Mouse (Mus musculus) forebrain, embryonic 16.5 days (tissue): ENCODE data around the gene Yy1. TPM values are rescaled to one million over a fixed set of nuclear protein-coding genes. Genes with fewer than 3 reads are reported as not detected.
A peak's percentile ranks its signal among the peaks of the same experiment; 100 is the strongest.

Experiments
- ATAC-seq: fragments of 200-750 bp; cut with Nextera tagmentation; 2 replicates; pipeline ENCODE4 v1.8.0; 2017; ENCODE audit warnings: mild to moderate bottlenecking, moderate library complexity
- H3K27ac ChIP-seq: fragments of 300-500 bp; sonication (generic); 2 replicates; pipeline ENCODE4 v1.5.1; 2014; ENCODE audit warnings: low read length, control low read depth
- H3K27me3 ChIP-seq: fragments of 300-500 bp; sonication (generic); replicated peaks from 2 replicates; pipeline ENCODE4 v1.6.1; 2014; ENCODE audit warnings: low read length; ENCODE audit not compliant: control insufficient read depth, insufficient read depth
- H3K36me3 ChIP-seq: fragments of 300-500 bp; sonication (generic); 2 replicates; pipeline ENCODE4 v1.6.1; 2014; ENCODE audit not compliant: control insufficient read depth, insufficient read depth
- H3K4me1 ChIP-seq: fragments of 300-500 bp; sonication (generic); replicated peaks from 2 replicates; pipeline ENCODE4 v1.6.1; 2014; ENCODE audit warnings: low read length; ENCODE audit not compliant: control insufficient read depth, insufficient read depth
- H3K4me2 ChIP-seq: fragments of 300-500 bp; sonication (generic); 2 replicates; pipeline ENCODE4 v1.6.1; 2014; ENCODE audit warnings: mild to moderate bottlenecking, low read length, control low read depth
- H3K4me3 ChIP-seq: fragments of 300-500 bp; sonication (generic); replicated peaks from 2 replicates; pipeline ENCODE4 v1.5.1; 2014; ENCODE audit warnings: mild to moderate bottlenecking, low read length, control low read depth
- H3K9ac ChIP-seq: fragments of 300-500 bp; sonication (generic); replicated peaks from 2 replicates; pipeline ENCODE4 v1.6.1; 2014; ENCODE audit warnings: low read depth, low read length, control low read depth
- H3K9me3 ChIP-seq: fragments of 300-500 bp; sonication (generic); 2 replicates; pipeline ENCODE4 v1.6.1; 2016; ENCODE audit warnings: low read length; ENCODE audit not compliant: control insufficient read depth
- WGBS: fragments of 180-500 bp; shearing (Covaris S2); extraction: QIAGEN DNeasy Blood & Tissue Kit; methylation state at CpG from one replicate; pipeline ENCODE4 v1.1.7; 2014; 5-methylcytosine and 5-hydroxymethylcytosine counted together
- polyA plus RNA-seq: library from polyadenylated mRNA; unstranded; fragments of >200 nt; fragmentation: Nextera tagmentation; extraction: Ambion mirVana; gene quantifications from 2 replicates; pipeline ENCODE4 v1.2.1, GENCODE M21; 2015

Yy1 gene
- polyA plus RNA-seq, 1 experiment from 2014 or later: 14.0 TPM

- peak overlapping the region; percentile 20; the same call in 1 of the 2 replicates for H3K27ac ChIP-seq
- peak overlapping the region; percentile 37 for H3K9ac ChIP-seq
- WGBS: 36% methylated on average over 14 of the region's 14 CpGs
- ATAC-seq: no peak
- no peaks in the 10 kb centered on the region for H3K36me3 ChIP-seq
- H3K4me1 ChIP-seq: peaks cover 9% of the 10 kb centered on the region
- H3K9me3 ChIP-seq: no peaks in the 10 kb centered on the region
- no peaks in the 10 kb centered on the region for H3K27me3 ChIP-seq
- peak overlapping the region; percentile 33 for H3K4me2 ChIP-seq
- H3K4me3 ChIP-seq: peak overlapping the region; percentile 9; the same call in 1 of the 2 replicates
Measured at GRCm38 (mm10) chr12:108765751-108766221, 27.0 kb upstream of the Yy1 start.

GRCm38 (mm10) chr12:108766316-108766715, 26.5 kb upstream of the Yy1 start:
- H3K9ac ChIP-seq: peak overlapping the region; percentile 37; the same call in 1 of the 2 replicates
- H3K27me3 ChIP-seq: no peaks in the 10 kb centered on the region
- peak overlapping the region; percentile 20; the same call in 1 of the 2 replicates for H3K27ac ChIP-seq
- H3K4me2 ChIP-seq: peak overlapping the region; percentile 33
- no peak overlapping the region for H3K4me3 ChIP-seq
- H3K36me3 ChIP-seq: no peaks in the 10 kb centered on the region
- whole genome bisulfite sequencing: 51% methylated on average over 10 of the region's 10 CpGs
- peaks cover 9% of the 10 kb centered on the region for H3K4me1 ChIP-seq
- ATAC-seq: no peak
- no peaks in the 10 kb centered on the region for H3K9me3 ChIP-seq

GRCm38 (mm10) chr12:108766866-108767265, 25.9 kb upstream of the Yy1 start:
- H3K4me3 ChIP-seq: no peak overlapping the region
- WGBS: 54% methylated on average over 7 of the region's 7 CpGs
- ATAC-seq: 0 out of 2 replicates have a peak, but pooled peaks have one; percentile 23
- no peaks in the 10 kb centered on the region for H3K9me3 ChIP-seq
- H3K27ac ChIP-seq: no peak overlapping the region
- H3K27me3 ChIP-seq: no peaks in the 10 kb centered on the region
- H3K4me1 ChIP-seq: peaks cover 9% of the 10 kb centered on the region
- no peak overlapping the region for H3K9ac ChIP-seq
- no peaks in the 10 kb centered on the region for H3K36me3 ChIP-seq
- no peak overlapping the region for H3K4me2 ChIP-seq

- no peak for ATAC-seq
- no peaks in the 10 kb centered on the region for H3K9me3 ChIP-seq
- 84% methylated on average over 11 of the region's 11 CpGs for WGBS
Measured at GRCm38 (mm10) chr12:108768196-108768854, 24.4 kb upstream of the Yy1 start.

GRCm38 (mm10) chr12:108780108-108780877, 12.5 kb upstream of the Yy1 start:
- no peak overlapping the region for H3K4me3 ChIP-seq
- no peaks in the 10 kb centered on the region for H3K27me3 ChIP-seq
- ATAC-seq: no peak
- H3K9ac ChIP-seq: no peak overlapping the region
- 96% methylated on average over 7 of the region's 7 CpGs for WGBS
- H3K27ac ChIP-seq: no peak overlapping the region
- no peak overlapping the region for H3K4me2 ChIP-seq
- no peaks in the 10 kb centered on the region for H3K4me1 ChIP-seq
- peaks cover 14% of the 10 kb centered on the region for H3K9me3 ChIP-seq
- peaks cover 5% of the 10 kb centered on the region for H3K36me3 ChIP-seq

More at GRCm38 (mm10) chr12:108768196-108768854, 24.4 kb upstream of the Yy1 start:
- H3K4me3 ChIP-seq: no peak overlapping the region
- H3K9ac ChIP-seq: no peak overlapping the region
- H3K4me2 ChIP-seq: no peak overlapping the region
- H3K27me3 ChIP-seq: no peaks in the 10 kb centered on the region
- H3K36me3 ChIP-seq: no peaks in the 10 kb centered on the region
- no peak overlapping the region for H3K27ac ChIP-seq
- H3K4me1 ChIP-seq: peaks cover 9% of the 10 kb centered on the region

- no peak for ATAC-seq
- H3K27me3 ChIP-seq: no peaks in the 10 kb centered on the region
Measured at GRCm38 (mm10) chr12:108785161-108785560, 7.6 kb upstream of the Yy1 start.

GRCm38 (mm10) chr12:108787329-108787728, 5.4 kb upstream of the Yy1 start:
- no peak for ATAC-seq
- Histone ChIP-seq H3K4me1 (peaks cover 13% of the 10 kb centered on the region), H3K36me3 (no peaks in the 10 kb centered on the region), H3K4me2 (no peak overlapping the region), H3K9ac (no peak overlapping the region), H3K4me3 (no peak overlapping the region), H3K27ac (no peak overlapping the region), H3K27me3 (no peaks in the 10 kb centered on the region), H3K9me3 (0 out of 2 replicates have a peak, but pooled peaks cover 2% of the 10 kb centered on the region)
- WGBS: 94% methylated on average over 2 of the region's 2 CpGs

More at GRCm38 (mm10) chr12:108785161-108785560, 7.6 kb upstream of the Yy1 start:
- Histone ChIP-seq H3K9me3 (0 out of 2 replicates have a peak, but pooled peaks cover 2% of the 10 kb centered on the region), H3K4me1 (peaks cover 3% of the 10 kb centered on the region), H3K4me2 (no peak overlapping the region), H3K4me3 (no peak overlapping the region), H3K27ac (no peak overlapping the region), H3K9ac (no peak overlapping the region), H3K36me3 (no peaks in the 10 kb centered on the region)
- 92% methylated on average over 4 of the region's 4 CpGs for WGBS

GRCm38 (mm10) chr12:108792152-108792545, 624 bp upstream of the Yy1 start:
- H3K4me2 ChIP-seq: peak overlapping the region; percentile 65
- peak; percentile 31 for ATAC-seq

GRCm38 (mm10) chr12:108793453-108793941, 724 bp downstream of the Yy1 start:
- no peak for ATAC-seq
- H3K36me3 ChIP-seq: no peaks in the 10 kb centered on the region
- WGBS: 0% methylated on average over 51 of the region's 71 CpGs
- H3K27me3 ChIP-seq: no peaks in the 10 kb centered on the region
- H3K27ac ChIP-seq: peak overlapping the region; percentile 98
- H3K4me1 ChIP-seq: peaks cover 30% of the 10 kb centered on the region
- H3K9me3 ChIP-seq: no peaks in the 10 kb centered on the region
- H3K4me2 ChIP-seq: peak overlapping the region; percentile 47
- H3K4me3 ChIP-seq: peak overlapping the region; percentile 98
- H3K9ac ChIP-seq: peak overlapping the region; percentile 92

More at GRCm38 (mm10) chr12:108792152-108792545, 624 bp upstream of the Yy1 start:
- under 1% methylated on average over 52 of the region's 52 CpGs for WGBS
- peaks cover 28% of the 10 kb centered on the region for H3K4me1 ChIP-seq
- peak overlapping the region; percentile 97 for H3K27ac ChIP-seq
- H3K9me3 ChIP-seq: no peaks in the 10 kb centered on the region
- H3K9ac ChIP-seq: peak overlapping the region; percentile 72
- H3K36me3 ChIP-seq: no peaks in the 10 kb centered on the region
- peak overlapping the region; percentile 98 for H3K4me3 ChIP-seq
- H3K27me3 ChIP-seq: no peaks in the 10 kb centered on the region
